Mouse (Mus musculus) adrenal gland, postnatal 14 days (tissue): ENCODE measurements around the gene Paip2b. TPM values are rescaled to one million over a fixed set of nuclear protein-coding genes. Genes with fewer than 3 reads are reported as not detected.

ENCODE experiments used
- total RNA-seq: library from RNA; stranded (reverse); gene quantifications from 2 replicates; pipeline ENCODE4 v1.2.3, GENCODE M21; 2021

Gene Paip2b
- total RNA-seq, 1 experiment from 2014 or later = 25.2 TPM

Other genes with a start within 250 kb of the Paip2b start
- 0.26 and 8.6 TPM in 2 replicates for gene Clec4f, start 175.6 kb downstream of the Paip2b start, total RNA-seq
- gene Cd207, start 153.9 kb downstream of the Paip2b start, total RNA-seq = 0.37 and 0.64 TPM in 2 replicates
- not detected in 2 replicates for gene Vax2, start 120.5 kb downstream of the Paip2b start, total RNA-seq
- gene Atp6v1b1, start 88.8 kb downstream of the Paip2b start, total RNA-seq = not detected in 2 replicates
- gene Ankrd53, start 69.1 kb downstream of the Paip2b start, total RNA-seq = 0.23 TPM in 1 of 2 replicates, not detected in the other
- 111 and 143 TPM in 2 replicates for gene Tex261, start 55.9 kb downstream of the Paip2b start, total RNA-seq
- 37.6 and 42.1 TPM in 2 replicates for gene Nagk, start 36.8 kb downstream of the Paip2b start, total RNA-seq
- 91.9 and 93.0 TPM in 2 replicates for gene Zfp638, start 35.4 kb upstream of the Paip2b start, total RNA-seq
- gene Dysf, start 176.8 kb upstream of the Paip2b start, total RNA-seq = 42.4 and 49.2 TPM in 2 replicates